Mouse (Mus musculus): ENCODE measurements around the gene Foxr1. TPM values are rescaled to one million over a fixed set of nuclear protein-coding genes. Genes with fewer than 3 reads are reported as not detected.
A peak's percentile ranks its signal among the peaks of the same experiment; 100 is the strongest.

Gene Foxr1
- polyA plus RNA-seq, 1 experiment from 2014 or later: not detected

- Histone ChIP-seq H3K27me3 (ENCODE audit: insufficient read depth, low read length) (no peaks in the 10 kb centered on the region), H3K36me3 (ENCODE audit: insufficient read depth, low read length) (peaks cover 53% of the 10 kb centered on the region), H3K4me2 (ENCODE audit: low read length) (peak overlapping the region; percentile 71), H3K27ac (peak overlapping the region; percentile 93), H3K9ac (ENCODE audit: low read depth, low read length) (peak overlapping the region; percentile 82), H3K4me3 (replicated peaks; ENCODE audit: low read depth, low read length) (peak overlapping the region; percentile 76), H3K4me1 (replicated peaks; ENCODE audit: insufficient read depth, low read length) (no peaks in the 10 kb centered on the region), H3K9me3 (replicated peaks; ENCODE audit: low read length) (no peaks in the 10 kb centered on the region)
- DNase-seq (ENCODE audit: low spot score): no peak
- under 1% methylated on average over 24 of the region's 24 CpGs for WGBS
- ATAC-seq (replicated peaks; ENCODE audit: low FRiP score, low read depth): no peak
- TF ChIP-seq CTCF (IDR thresholded peaks at IDR 0.05; ENCODE audit: low read depth): no peak
Measured at GRCm38 (mm10) chr9:44407752-44408097, 33.2 kb downstream of the Foxr1 start.

GRCm38 (mm10) chr9:44406906-44407751, 33.8 kb downstream of the Foxr1 start, which contains the start of the genes Rps25 and Trappc4:
Gene Rps25, plus strand, starts transcription at chr9:44407139.
Gene Trappc4, minus strand, starts transcription at chr9:44407600.
- Histone ChIP-seq H3K4me2 (ENCODE audit: low read length) (peak within 1 kb of the TSS; percentile 71), H3K4me1 (replicated peaks; ENCODE audit: insufficient read depth, low read length) (no peaks in the 10 kb centered on the region), H3K27me3 (ENCODE audit: insufficient read depth, low read length) (no peaks in the 10 kb centered on the region), H3K9ac (ENCODE audit: low read depth, low read length) (peak within 1 kb of the TSS; percentile 82), H3K36me3 (ENCODE audit: insufficient read depth, low read length) (peaks cover 53% of the 10 kb centered on the region), H3K9me3 (replicated peaks; ENCODE audit: low read length) (no peaks in the 10 kb centered on the region), H3K4me3 (replicated peaks; ENCODE audit: low read depth, low read length) (peak within 1 kb of the TSS; percentile 76), H3K27ac (peak within 1 kb of the TSS; percentile 93)
- ATAC-seq (replicated peaks; ENCODE audit: low FRiP score, low read depth) (peak; percentile 94), DNase-seq (ENCODE audit: low spot score) (peak; percentile 99)
- TF ChIP-seq CTCF (IDR thresholded peaks at IDR 0.05; ENCODE audit: low read depth): 0 out of 2 replicates have a peak, but pooled peaks have one; percentile 27
- WGBS: under 1% methylated on average over 51 of the region's 51 CpGs

- ATAC-seq (replicated peaks; ENCODE audit: low FRiP score, low read depth) (no peak), DNase-seq (ENCODE audit: low spot score) (no peak)
- no peak overlapping the region for H3K4me2 ChIP-seq (ENCODE audit: low read length)
- H3K4me1 ChIP-seq (replicated peaks; ENCODE audit: insufficient read depth, low read length): no peaks in the 10 kb centered on the region
- no peak for TF ChIP-seq CTCF (IDR thresholded peaks at IDR 0.05; ENCODE audit: low read depth)
- 53% methylated on average over 3 of the region's 3 CpGs for WGBS
- H3K27me3 ChIP-seq (ENCODE audit: insufficient read depth, low read length): no peaks in the 10 kb centered on the region
- no peak overlapping the region for H3K4me3 ChIP-seq (replicated peaks; ENCODE audit: low read depth, low read length)
- peaks cover 49% of the 10 kb centered on the region for H3K36me3 ChIP-seq (ENCODE audit: insufficient read depth, low read length)
- H3K9ac ChIP-seq (ENCODE audit: low read depth, low read length): no peak overlapping the region
- H3K27ac ChIP-seq: no peak overlapping the region
- H3K9me3 ChIP-seq (replicated peaks; ENCODE audit: low read length): no peaks in the 10 kb centered on the region
Measured at GRCm38 (mm10) chr9:44405011-44405410, 35.9 kb downstream of the Foxr1 start.

GRCm38 (mm10) chr9:44401081-44401480, 39.9 kb downstream of the Foxr1 start:
- H3K36me3 ChIP-seq (ENCODE audit: insufficient read depth, low read length): peaks cover 48% of the 10 kb centered on the region
- peak; percentile 6; the same call in 1 of the 2 replicates for ATAC-seq (replicated peaks; ENCODE audit: low FRiP score, low read depth)

GRCm38 (mm10) chr9:44399795-44400114, 41.2 kb downstream of the Foxr1 start:
- peak overlapping the region; percentile 44; the same call in 1 of the 2 replicates for H3K9ac ChIP-seq (ENCODE audit: low read depth, low read length)

More at GRCm38 (mm10) chr9:44401081-44401480, 39.9 kb downstream of the Foxr1 start:
- no peak overlapping the region for H3K27ac ChIP-seq
- peaks cover 11% of the 10 kb centered on the region; the same call in 1 of the 2 replicates for H3K4me1 ChIP-seq (replicated peaks; ENCODE audit: insufficient read depth, low read length)
- H3K27me3 ChIP-seq (ENCODE audit: insufficient read depth, low read length): no peaks in the 10 kb centered on the region
- H3K4me3 ChIP-seq (replicated peaks; ENCODE audit: low read depth, low read length): no peak overlapping the region
- no peak overlapping the region for H3K4me2 ChIP-seq (ENCODE audit: low read length)
- no peak for TF ChIP-seq CTCF (IDR thresholded peaks at IDR 0.05; ENCODE audit: low read depth)
- 69% methylated on average over 4 of the region's 4 CpGs for WGBS
- no peak overlapping the region for H3K9ac ChIP-seq (ENCODE audit: low read depth, low read length)
- DNase-seq (ENCODE audit: low spot score): peak; percentile 33
- H3K9me3 ChIP-seq (replicated peaks; ENCODE audit: low read length): no peaks in the 10 kb centered on the region

GRCm38 (mm10) chr9:44399114-44399794, 41.7 kb downstream of the Foxr1 start:
- no peaks in the 10 kb centered on the region for H3K27me3 ChIP-seq (ENCODE audit: insufficient read depth, low read length)
- H3K4me2 ChIP-seq (ENCODE audit: low read length): peak overlapping the region; percentile 99
- H3K4me1 ChIP-seq (replicated peaks; ENCODE audit: insufficient read depth, low read length): peaks cover 11% of the 10 kb centered on the region; the same call in 1 of the 2 replicates
- no peaks in the 10 kb centered on the region for H3K9me3 ChIP-seq (replicated peaks; ENCODE audit: low read length)
- no peak for TF ChIP-seq CTCF (IDR thresholded peaks at IDR 0.05; ENCODE audit: low read depth)
- peak overlapping the region; percentile 91; the same call in 1 of the 2 replicates for H3K27ac ChIP-seq
- H3K36me3 ChIP-seq (ENCODE audit: insufficient read depth, low read length): peaks cover 44% of the 10 kb centered on the region
- no peak for DNase-seq (ENCODE audit: low spot score)
- ATAC-seq (replicated peaks; ENCODE audit: low FRiP score, low read depth): no peak
- H3K4me3 ChIP-seq (replicated peaks; ENCODE audit: low read depth, low read length): peak overlapping the region; percentile 69
- H3K9ac ChIP-seq (ENCODE audit: low read depth, low read length): peak overlapping the region; percentile 44; the same call in 1 of the 2 replicates
- 62% methylated on average over 13 of the region's 13 CpGs for WGBS

More at GRCm38 (mm10) chr9:44399795-44400114, 41.2 kb downstream of the Foxr1 start:
- no peak for TF ChIP-seq CTCF (IDR thresholded peaks at IDR 0.05; ENCODE audit: low read depth)
- H3K27ac ChIP-seq: 0 out of 2 replicates have a peak overlapping the region, but pooled peaks have one; percentile 91
- H3K4me1 ChIP-seq (replicated peaks; ENCODE audit: insufficient read depth, low read length): peaks cover 11% of the 10 kb centered on the region; the same call in 1 of the 2 replicates
- H3K36me3 ChIP-seq (ENCODE audit: insufficient read depth, low read length): peaks cover 44% of the 10 kb centered on the region
- H3K4me3 ChIP-seq (replicated peaks; ENCODE audit: low read depth, low read length): no peak overlapping the region; the same call in 1 of the 2 replicates
- no peak for ATAC-seq (replicated peaks; ENCODE audit: low FRiP score, low read depth)
- H3K27me3 ChIP-seq (ENCODE audit: insufficient read depth, low read length): no peaks in the 10 kb centered on the region
- DNase-seq (ENCODE audit: low spot score): no peak
- H3K9me3 ChIP-seq (replicated peaks; ENCODE audit: low read length): no peaks in the 10 kb centered on the region
- WGBS: 89% methylated on average over 6 of the region's 6 CpGs
- H3K4me2 ChIP-seq (ENCODE audit: low read length): peak overlapping the region; percentile 99; the same call in 1 of the 2 replicates

All from kidney, postnatal 0 days (tissue).